Mouse (Mus musculus): ENCODE data around the gene Gabarap. TPM values are rescaled to one million over a fixed set of nuclear protein-coding genes. Genes with fewer than 3 reads are reported as not detected.

Gabarap gene
- polyA plus RNA-seq, 1 experiment from 2014 or later: 463 TPM

DNA sequence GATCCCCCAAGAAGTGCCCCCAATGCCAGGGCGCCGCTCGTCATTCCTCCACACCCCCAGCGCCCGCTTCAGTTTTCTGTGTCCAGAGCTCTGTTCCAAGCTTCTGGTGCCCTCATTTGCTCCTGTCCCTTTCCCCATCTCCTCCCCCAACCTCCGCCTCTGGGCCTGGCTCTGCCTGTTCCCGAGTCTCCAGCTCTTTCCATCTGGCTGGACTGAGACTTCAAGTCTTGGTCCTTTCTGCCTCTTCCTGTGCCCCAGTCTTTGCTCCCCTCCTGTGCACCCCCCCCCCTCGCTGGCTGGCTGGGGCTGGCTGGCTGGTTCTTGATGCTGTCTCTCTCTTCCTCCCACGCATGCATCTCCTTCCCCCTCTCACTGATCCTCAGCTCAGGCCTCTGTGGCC is 36.5 kb downstream of the Gabarap start:
- WGBS: 33% methylated on average over 9 of the region's 9 CpGs

DNA sequence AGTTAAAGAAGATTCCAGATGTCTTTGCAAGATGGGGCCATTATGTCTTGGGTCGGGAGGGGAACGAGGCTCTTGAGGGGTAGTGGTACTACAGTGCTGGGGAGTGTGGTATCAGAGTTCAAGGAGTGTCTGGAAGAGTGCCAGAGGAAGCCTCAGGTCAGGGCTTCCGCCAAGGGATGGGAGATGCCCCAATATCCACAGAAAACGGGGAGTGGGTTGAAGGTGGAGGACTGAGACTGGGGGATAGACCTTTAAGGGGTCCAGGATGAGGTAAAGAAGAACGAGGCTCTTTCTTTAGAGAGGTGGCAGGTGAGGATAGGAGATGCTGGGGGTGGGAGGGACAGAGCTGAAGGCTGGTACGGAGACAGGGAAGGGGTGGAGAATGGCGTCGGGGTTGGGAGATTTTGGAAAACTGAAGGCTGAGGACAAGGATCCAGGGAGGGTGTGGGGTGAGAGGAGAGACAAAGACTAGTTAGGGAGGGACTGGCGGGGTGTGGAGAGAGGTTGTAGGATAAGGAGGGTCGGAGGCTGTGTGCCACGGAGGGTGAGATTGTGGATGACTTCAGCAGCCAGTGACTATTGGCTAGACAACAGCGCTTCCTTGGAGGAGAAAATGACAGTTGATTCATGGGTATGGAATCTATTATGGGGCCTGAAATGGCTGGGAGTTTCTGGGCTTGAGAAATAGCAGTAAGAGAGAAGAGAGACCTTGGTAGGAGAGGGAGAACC is 37.6 kb downstream of the Gabarap start:
- H3K4me1 ChIP-seq: peaks cover 61% of the 10 kb centered on the region
- no peaks in the 10 kb centered on the region for H3K27me3 ChIP-seq
- H3K4me2 ChIP-seq (replicated peaks): peak overlapping the region; percentile 50
- H3K36me3 ChIP-seq: peaks cover 31% of the 10 kb centered on the region
- H3K27ac ChIP-seq: peak overlapping the region; percentile 91
- no peak for ATAC-seq (ENCODE audit: insufficient number of reproducible peaks, insufficient read depth, low FRiP score, low TSS enrichment)
- H3K4me3 ChIP-seq: peak overlapping the region; percentile 30
- 25% methylated on average over 12 of the region's 12 CpGs for WGBS
- peak overlapping the region; percentile 31 for H3K9ac ChIP-seq
- H3K9me3 ChIP-seq: no peaks in the 10 kb centered on the region

More for the DNA sequence above, 36.5 kb downstream of the Gabarap start:
- Histone ChIP-seq H3K27me3 (no peaks in the 10 kb centered on the region), H3K4me3 (peak overlapping the region; percentile 16; the same call in 1 of the 2 replicates), H3K4me2 (replicated peaks) (peak overlapping the region; percentile 45), H3K9ac (peak overlapping the region; percentile 27; the same call in 1 of the 2 replicates), H3K9me3 (no peaks in the 10 kb centered on the region), H3K27ac (peak overlapping the region; percentile 91), H3K36me3 (peaks cover 20% of the 10 kb centered on the region), H3K4me1 (peaks cover 70% of the 10 kb centered on the region)
- ATAC-seq (ENCODE audit: insufficient number of reproducible peaks, insufficient read depth, low FRiP score, low TSS enrichment): no peak

DNA sequence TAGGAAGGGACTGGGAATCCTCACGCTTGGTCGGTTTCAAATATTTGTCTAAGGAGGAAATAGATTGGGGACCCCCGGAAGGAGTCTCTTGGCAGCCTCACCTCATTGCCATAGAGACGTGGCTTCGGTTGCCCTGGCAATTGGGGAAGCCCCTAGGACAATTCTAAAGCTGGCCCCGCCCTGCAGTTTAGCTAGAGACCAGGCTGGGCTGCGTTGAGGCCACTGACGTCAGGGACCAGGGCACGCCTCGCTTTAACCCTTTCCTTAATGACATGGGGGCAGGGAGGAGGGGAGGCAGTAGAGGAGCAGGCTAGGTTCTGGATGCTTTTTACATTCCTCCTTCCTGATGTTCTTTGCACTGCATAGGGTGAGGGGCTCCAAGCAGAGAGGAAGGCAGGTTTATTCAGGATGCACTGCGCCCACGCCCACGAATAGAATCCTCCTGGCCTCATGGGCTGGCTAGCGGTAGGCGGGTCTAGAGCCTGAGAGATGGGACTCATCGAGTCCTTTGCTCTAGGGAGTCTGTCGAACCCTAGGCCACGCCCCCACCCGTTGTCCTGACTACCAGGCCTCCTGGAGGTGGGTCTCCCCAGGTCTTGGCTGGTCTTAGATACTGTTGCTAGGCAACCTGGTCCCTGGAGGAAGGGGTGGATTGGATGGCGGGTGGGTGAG is 38.3 kb downstream of the Gabarap start:
- peak; percentile 86 for ATAC-seq (ENCODE audit: insufficient number of reproducible peaks, insufficient read depth, low FRiP score, low TSS enrichment)
- Histone ChIP-seq H3K27ac (peak overlapping the region; percentile 91), H3K36me3 (peaks cover 36% of the 10 kb centered on the region), H3K4me3 (peak overlapping the region; percentile 30), H3K4me2 (replicated peaks) (peak overlapping the region; percentile 50), H3K9me3 (no peaks in the 10 kb centered on the region), H3K9ac (peak overlapping the region; percentile 31; the same call in 1 of the 2 replicates), H3K4me1 (peaks cover 54% of the 10 kb centered on the region), H3K27me3 (no peaks in the 10 kb centered on the region)
- under 1% methylated on average over 20 of the region's 20 CpGs for WGBS

DNA sequence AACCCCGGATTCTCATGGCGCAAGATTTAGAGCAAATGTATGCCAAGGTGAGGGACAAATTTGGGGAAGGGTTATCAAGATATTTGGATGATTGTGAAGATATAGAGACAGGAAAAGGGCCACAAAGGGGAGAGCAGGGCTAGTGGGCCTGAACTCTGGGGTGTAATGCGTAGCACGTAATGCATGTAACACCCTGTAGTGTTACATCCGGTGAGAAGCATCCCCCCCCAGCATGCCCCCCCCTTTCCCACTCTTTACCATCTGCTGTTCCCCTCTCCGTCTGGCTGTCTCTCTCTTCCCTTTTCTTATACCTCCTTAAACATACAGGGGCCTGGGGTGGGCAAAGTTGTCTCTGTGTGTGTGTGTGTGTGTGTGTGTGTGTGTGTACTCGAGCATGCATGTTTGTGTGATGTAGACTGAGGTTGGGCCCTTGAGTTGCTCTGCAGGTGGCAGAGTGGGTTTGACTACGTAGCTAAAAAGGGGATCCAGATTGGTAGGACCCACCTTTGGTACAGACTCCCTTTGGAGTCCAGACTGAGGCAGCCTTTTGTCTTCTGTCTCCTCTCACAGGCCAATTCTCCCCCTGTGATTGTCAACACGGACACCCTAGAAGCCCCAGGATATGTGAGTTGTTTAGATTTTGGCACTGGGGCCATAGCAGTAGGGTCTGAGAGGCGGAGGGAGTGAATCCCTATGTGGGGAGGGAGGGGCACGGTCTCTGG is 39.0 kb downstream of the Gabarap start:
- peak overlapping the region; percentile 91 for H3K27ac ChIP-seq
- WGBS: 39% methylated on average over 11 of the region's 11 CpGs
- H3K27me3 ChIP-seq: no peaks in the 10 kb centered on the region
- no peaks in the 10 kb centered on the region for H3K9me3 ChIP-seq
- H3K9ac ChIP-seq: peak overlapping the region; percentile 25; the same call in 1 of the 2 replicates
- no peak for ATAC-seq (ENCODE audit: insufficient number of reproducible peaks, insufficient read depth, low FRiP score, low TSS enrichment)
- peak overlapping the region; percentile 30 for H3K4me3 ChIP-seq
- peak overlapping the region; percentile 50 for H3K4me2 ChIP-seq (replicated peaks)
- peaks cover 40% of the 10 kb centered on the region for H3K36me3 ChIP-seq
- peaks cover 51% of the 10 kb centered on the region for H3K4me1 ChIP-seq

DNA sequence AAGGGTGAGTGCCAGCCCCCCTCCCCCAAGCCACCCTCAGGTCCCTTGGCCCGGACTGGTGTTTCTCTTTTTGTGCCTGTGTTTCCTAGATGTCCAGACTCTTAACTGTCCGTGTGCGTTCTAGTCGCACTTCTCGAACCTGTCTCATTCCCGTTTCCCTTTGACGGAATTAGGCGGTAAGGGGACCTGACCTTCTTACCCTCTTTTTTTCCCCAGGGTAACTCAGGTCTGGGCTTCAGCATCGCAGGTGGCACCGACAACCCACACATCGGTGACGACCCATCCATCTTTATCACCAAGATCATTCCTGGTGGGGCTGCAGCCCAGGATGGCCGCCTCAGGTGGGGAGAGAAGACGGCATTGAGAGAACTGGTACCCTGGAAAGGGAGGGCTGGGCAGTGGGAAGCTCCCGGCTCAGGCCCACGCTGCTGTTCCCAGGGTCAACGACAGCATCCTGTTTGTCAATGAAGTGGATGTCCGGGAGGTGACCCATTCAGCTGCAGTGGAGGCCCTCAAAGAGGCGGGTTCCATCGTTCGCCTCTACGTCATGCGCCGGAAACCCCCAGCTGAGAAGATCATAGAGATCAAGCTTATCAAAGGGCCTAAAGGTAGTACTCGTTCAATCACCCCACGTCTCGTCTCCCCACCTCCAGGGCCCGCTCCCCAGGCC is 39.8 kb downstream of the Gabarap start:
- Histone ChIP-seq H3K27me3 (no peaks in the 10 kb centered on the region), H3K4me3 (no peak overlapping the region), H3K4me1 (peaks cover 46% of the 10 kb centered on the region), H3K36me3 (peaks cover 40% of the 10 kb centered on the region), H3K4me2 (replicated peaks) (no peak overlapping the region), H3K27ac (no peak overlapping the region), H3K9me3 (no peaks in the 10 kb centered on the region), H3K9ac (no peak overlapping the region)
- 95% methylated on average over 28 of the region's 28 CpGs for WGBS
- ATAC-seq (ENCODE audit: insufficient number of reproducible peaks, insufficient read depth, low FRiP score, low TSS enrichment): no peak

DNA sequence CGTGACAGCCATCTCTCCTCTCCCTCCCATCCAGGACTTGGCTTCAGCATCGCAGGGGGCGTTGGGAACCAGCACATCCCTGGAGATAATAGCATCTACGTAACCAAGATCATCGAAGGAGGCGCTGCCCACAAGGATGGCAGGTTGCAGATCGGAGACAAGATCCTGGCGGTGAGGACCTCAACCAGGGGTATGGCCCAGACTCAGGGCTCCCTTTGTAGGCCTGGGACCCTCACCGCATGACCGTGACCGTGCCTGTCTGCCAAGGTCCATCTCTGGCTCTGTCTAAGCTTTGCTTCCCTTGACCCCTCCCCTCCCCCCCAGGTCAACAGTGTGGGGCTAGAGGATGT is 40.4 kb downstream of the Gabarap start:
- Histone ChIP-seq H3K36me3 (peaks cover 40% of the 10 kb centered on the region), H3K4me2 (replicated peaks) (no peak overlapping the region), H3K9ac (no peak overlapping the region), H3K9me3 (no peaks in the 10 kb centered on the region), H3K27me3 (no peaks in the 10 kb centered on the region), H3K4me3 (no peak overlapping the region), H3K4me1 (peaks cover 41% of the 10 kb centered on the region), H3K27ac (no peak overlapping the region)
- 95% methylated on average over 11 of the region's 11 CpGs for WGBS
- no peak for ATAC-seq (ENCODE audit: insufficient number of reproducible peaks, insufficient read depth, low FRiP score, low TSS enrichment)

DNA sequence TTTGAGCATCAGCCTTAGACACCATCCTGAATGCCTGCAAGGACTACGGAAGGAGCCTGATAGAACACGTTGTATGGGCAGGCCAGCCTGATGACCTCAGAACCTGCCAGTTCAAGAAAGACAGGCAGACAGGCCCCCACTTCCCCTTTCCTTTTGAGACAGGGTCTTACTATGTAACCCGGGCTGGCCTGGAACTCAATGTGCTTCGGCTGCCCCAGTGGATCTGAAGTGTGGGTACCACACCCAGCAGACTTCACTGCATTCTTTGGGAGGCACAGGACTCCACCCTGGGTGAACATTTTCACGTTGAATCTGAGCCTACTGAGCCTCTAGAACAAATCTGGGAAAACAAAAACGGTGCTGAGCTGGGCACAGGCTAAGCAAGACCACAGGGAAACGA is 47.2 kb downstream of the Gabarap start:
- Histone ChIP-seq H3K27ac (no peak overlapping the region), H3K4me3 (no peak overlapping the region), H3K9me3 (no peaks in the 10 kb centered on the region), H3K27me3 (no peaks in the 10 kb centered on the region), H3K4me2 (replicated peaks) (no peak overlapping the region), H3K4me1 (no peaks in the 10 kb centered on the region), H3K36me3 (peaks cover 67% of the 10 kb centered on the region), H3K9ac (no peak overlapping the region)
- 80% methylated on average over 7 of the region's 7 CpGs for WGBS
- no peak for ATAC-seq (ENCODE audit: insufficient number of reproducible peaks, insufficient read depth, low FRiP score, low TSS enrichment)

DNA sequence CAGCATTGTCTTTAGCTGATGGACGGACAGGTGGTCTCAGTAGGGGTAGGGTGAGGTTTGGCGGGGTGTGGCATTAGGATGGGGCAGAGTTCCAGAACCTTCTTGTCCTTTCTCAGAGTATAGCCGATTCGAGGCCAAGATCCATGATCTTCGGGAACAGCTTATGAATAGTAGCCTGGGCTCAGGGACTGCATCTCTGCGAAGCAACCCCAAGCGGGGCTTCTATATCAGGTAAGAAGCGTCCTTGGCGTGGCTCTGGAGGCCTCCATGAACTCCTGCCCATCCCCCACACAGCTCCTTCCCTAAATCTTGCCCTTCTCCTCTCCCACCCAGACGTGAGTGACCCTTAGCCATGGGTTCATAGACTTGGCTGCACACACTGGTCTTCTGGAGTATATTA is 48.7 kb downstream of the Gabarap start:
- Histone ChIP-seq H3K9ac (no peak overlapping the region), H3K36me3 (peaks cover 69% of the 10 kb centered on the region), H3K4me2 (replicated peaks) (no peak overlapping the region), H3K9me3 (no peaks in the 10 kb centered on the region), H3K27me3 (no peaks in the 10 kb centered on the region), H3K4me3 (no peak overlapping the region), H3K27ac (no peak overlapping the region), H3K4me1 (no peaks in the 10 kb centered on the region)
- no peak for ATAC-seq (ENCODE audit: insufficient number of reproducible peaks, insufficient read depth, low FRiP score, low TSS enrichment)
- WGBS: 90% methylated on average over 10 of the region's 10 CpGs

DNA sequence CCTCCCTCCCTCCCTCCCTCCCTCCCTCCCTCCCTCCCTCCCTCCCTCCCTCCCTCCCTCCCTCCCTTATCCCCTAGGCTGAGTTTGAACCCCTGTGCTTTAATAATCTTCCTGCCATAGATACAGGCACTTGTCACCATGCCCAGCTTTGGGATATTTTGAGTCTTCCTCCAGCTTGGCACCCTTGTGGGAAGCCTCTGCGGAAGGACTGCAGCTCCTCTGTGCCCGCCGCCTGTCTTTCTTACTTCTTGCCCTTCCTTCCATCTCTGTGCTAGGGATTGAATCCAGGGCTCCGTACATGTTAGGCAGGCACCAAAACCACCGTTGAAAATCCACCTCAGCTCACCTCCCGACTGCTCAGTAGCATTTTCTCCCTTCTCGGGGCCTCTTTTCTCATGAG is 49.2 kb downstream of the Gabarap start:
- no peak overlapping the region for H3K4me2 ChIP-seq (replicated peaks)
- WGBS: 89% methylated on average over 7 of the region's 7 CpGs
- ATAC-seq (ENCODE audit: insufficient number of reproducible peaks, insufficient read depth, low FRiP score, low TSS enrichment): no peak
- no peak overlapping the region for H3K27ac ChIP-seq
- no peaks in the 10 kb centered on the region for H3K9me3 ChIP-seq
- peaks cover 72% of the 10 kb centered on the region for H3K36me3 ChIP-seq
- H3K4me1 ChIP-seq: no peaks in the 10 kb centered on the region
- H3K4me3 ChIP-seq: no peak overlapping the region
- no peaks in the 10 kb centered on the region for H3K27me3 ChIP-seq
- H3K9ac ChIP-seq: no peak overlapping the region

DNA sequence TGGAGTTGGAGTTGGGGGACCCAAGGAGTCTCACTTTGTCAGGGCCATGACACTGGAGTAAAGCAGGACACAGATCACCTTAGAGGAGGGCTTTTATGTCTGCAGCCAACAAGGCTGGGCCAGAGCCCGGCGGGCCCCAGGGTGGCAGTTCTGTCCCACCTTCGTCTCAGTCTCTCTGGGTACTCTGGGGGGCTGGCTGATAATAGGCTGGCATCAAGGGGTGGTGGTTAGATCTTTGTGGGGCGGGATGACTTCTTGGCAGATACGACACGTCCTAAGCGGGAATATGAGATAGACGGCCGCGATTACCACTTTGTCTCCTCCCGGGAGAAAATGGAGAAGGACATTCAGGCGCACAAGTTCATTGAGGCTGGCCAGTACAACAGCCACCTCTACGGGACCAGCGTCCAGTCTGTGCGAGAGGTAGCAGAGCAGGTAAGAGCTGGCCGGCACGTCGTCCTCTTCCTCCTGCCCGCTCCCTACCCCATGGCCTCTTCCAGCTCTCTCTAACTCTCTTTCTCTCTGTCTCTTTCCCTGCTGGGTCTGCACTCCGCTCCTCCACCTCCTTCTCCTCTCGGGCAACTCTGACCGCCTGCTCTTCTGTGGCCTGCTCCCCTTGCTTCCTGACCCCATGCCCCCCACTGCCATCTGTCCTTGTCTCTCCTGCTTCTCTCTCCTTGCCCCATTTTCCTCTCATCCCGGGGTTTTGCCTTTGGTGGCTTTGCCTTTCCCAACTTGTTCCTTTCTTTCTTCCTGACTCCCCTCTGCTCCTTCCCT is 51.6 kb downstream of the Gabarap start:
- no peaks in the 10 kb centered on the region for H3K9me3 ChIP-seq
- peaks cover 70% of the 10 kb centered on the region for H3K36me3 ChIP-seq
- no peak overlapping the region for H3K4me3 ChIP-seq
- no peak overlapping the region for H3K9ac ChIP-seq
- no peak overlapping the region for H3K4me2 ChIP-seq (replicated peaks)
- no peak for ATAC-seq (ENCODE audit: insufficient number of reproducible peaks, insufficient read depth, low FRiP score, low TSS enrichment)
- 89% methylated on average over 23 of the region's 23 CpGs for WGBS
- no peaks in the 10 kb centered on the region for H3K27me3 ChIP-seq
- no peaks in the 10 kb centered on the region for H3K4me1 ChIP-seq
- H3K27ac ChIP-seq: no peak overlapping the region

DNA sequence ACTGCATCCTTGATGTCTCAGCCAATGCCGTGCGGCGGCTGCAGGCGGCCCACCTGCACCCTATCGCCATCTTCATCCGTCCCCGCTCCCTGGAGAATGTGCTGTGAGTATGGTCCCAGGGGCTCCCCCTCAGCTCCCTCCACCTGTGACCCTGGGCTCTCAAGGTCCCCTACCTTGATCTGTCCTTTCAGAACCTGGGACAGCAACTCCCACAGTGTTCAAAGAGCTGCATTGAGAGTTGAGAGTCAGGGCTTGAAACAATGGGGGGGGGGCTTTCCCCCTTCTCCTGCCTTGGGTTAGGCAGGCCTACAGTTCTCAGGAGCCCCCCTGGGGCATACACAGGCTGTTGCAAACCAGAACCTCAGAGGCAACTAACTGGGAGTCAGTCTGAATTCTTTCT is 52.7 kb downstream of the Gabarap start:
- peaks cover 63% of the 10 kb centered on the region for H3K36me3 ChIP-seq
- H3K4me1 ChIP-seq: no peaks in the 10 kb centered on the region
- no peak overlapping the region for H3K9ac ChIP-seq
- H3K27me3 ChIP-seq: no peaks in the 10 kb centered on the region
- 78% methylated on average over 7 of the region's 7 CpGs for WGBS
- H3K27ac ChIP-seq: no peak overlapping the region
- ATAC-seq (ENCODE audit: insufficient number of reproducible peaks, insufficient read depth, low FRiP score, low TSS enrichment): no peak
- H3K4me2 ChIP-seq (replicated peaks): no peak overlapping the region
- no peak overlapping the region for H3K4me3 ChIP-seq
- no peaks in the 10 kb centered on the region for H3K9me3 ChIP-seq
